Comparison of ENCODE assay signal across 20 mouse cellular contexts in the genomic region with DNA sequence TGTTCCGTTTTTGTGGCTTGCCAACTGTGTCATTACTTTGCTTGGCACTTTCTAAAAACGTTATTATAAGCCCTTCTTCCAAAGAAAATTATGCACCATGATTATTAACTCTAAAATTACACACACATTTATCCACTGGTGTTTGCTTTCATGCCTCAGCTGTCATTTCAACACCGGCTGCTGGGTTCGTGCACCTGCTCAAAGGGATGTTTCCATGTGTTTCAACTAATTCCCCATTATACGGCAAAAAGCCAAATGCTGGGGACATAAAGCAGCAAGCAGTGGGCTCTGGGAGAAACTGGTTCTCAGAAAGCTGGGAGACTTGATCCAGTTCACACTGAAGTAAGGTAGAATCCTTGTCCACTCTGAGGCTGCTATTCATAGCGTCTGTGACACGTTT.
DNase-seq lines count a peak whose midpoint lies in the region; ATAC-seq and TF ChIP-seq lines count a peak whose summit lies in the region.
"Had no signal": no experiment of that assay in that cellular context is flagged by ENCODE, and none has a peak within 500 bp of the region (broad histone marks: within the 10 kb centered on the region; RNA-seq: fewer than 3 reads in every experiment).

No protein-coding gene starts in this region.

- H3K4me1 ChIP-seq in forebrain, embryonic 13.5 days, result no peaks in the 10 kb centered on the region
- H3K4me1 ChIP-seq in forebrain, embryonic 10.5 days, result no peaks in the 10 kb centered on the region
- no peaks in the 10 kb centered on the region for H3K4me1 ChIP-seq in forebrain, postnatal 0 days (ENCODE audit: insufficient read depth)
- H3K4me1 ChIP-seq in intestine, embryonic 16.5 days (ENCODE audit: control insufficient read depth, insufficient read depth, low read length), result no peaks in the 10 kb centered on the region
- H3K4me1 ChIP-seq: embryonic facial prominence, embryonic 15.5 days; heart, embryonic 10.5 days; hindbrain, embryonic 13.5 days had no signal

- H3K9me3 ChIP-seq in forebrain, embryonic 13.5 days (replicated peaks), result no peaks in the 10 kb centered on the region
- no peaks in the 10 kb centered on the region for H3K9me3 ChIP-seq in forebrain, embryonic 10.5 days
- no peaks in the 10 kb centered on the region for H3K9me3 ChIP-seq in forebrain, postnatal 0 days (ENCODE audit: low read length)
- H3K9me3 ChIP-seq in intestine, embryonic 16.5 days (ENCODE audit: control insufficient read depth, low read length), result no peaks in the 10 kb centered on the region
- H3K9me3 ChIP-seq: embryonic facial prominence, embryonic 15.5 days; heart, embryonic 10.5 days; hindbrain, embryonic 13.5 days had no signal

- peak; percentile 53; the same call in 1 of the 2 replicates for ATAC-seq in forebrain, embryonic 13.5 days
- peak; percentile 50; the same call in 1 of the 2 replicates for ATAC-seq in forebrain, postnatal 0 days
- no peak for ATAC-seq in intestine, embryonic 16.5 days
- ATAC-seq: hindbrain, postnatal 0 days had no signal

- H3K4me3 ChIP-seq in forebrain, embryonic 13.5 days, result no peak overlapping the region
- H3K4me3 ChIP-seq in forebrain, embryonic 10.5 days, result no peak overlapping the region
- no peak overlapping the region for H3K4me3 ChIP-seq in forebrain, postnatal 0 days (ENCODE audit: low read depth, low read length)
- no peak overlapping the region for H3K4me3 ChIP-seq in intestine, embryonic 16.5 days (ENCODE audit: low read length)
- H3K4me3 ChIP-seq: embryonic facial prominence, embryonic 15.5 days; erythroblast, embryonic 14.5 days; heart, embryonic 10.5 days; hindbrain, embryonic 13.5 days had no signal

- no peaks in the 10 kb centered on the region for H3K27me3 ChIP-seq in forebrain, embryonic 13.5 days
- H3K27me3 ChIP-seq in forebrain, embryonic 10.5 days (ENCODE audit: poor library complexity, severe bottlenecking), result no peaks in the 10 kb centered on the region
- no peaks in the 10 kb centered on the region for H3K27me3 ChIP-seq in forebrain, postnatal 0 days (ENCODE audit: insufficient read depth, low read length)
- H3K27me3 ChIP-seq in intestine, embryonic 16.5 days (replicated peaks; ENCODE audit: control insufficient read depth, insufficient read depth, low read length), result no peaks in the 10 kb centered on the region
- H3K27me3 ChIP-seq: embryonic facial prominence, embryonic 15.5 days; hindbrain, embryonic 13.5 days had no signal

- TF ChIP-seq CTCF in forebrain, postnatal 0 days (IDR thresholded peaks at IDR 0.05; ENCODE audit: low read depth), result no peak

- no peak for DNase-seq in forebrain, embryonic 10.5 days (ENCODE audit: extremely low spot score, low spot score)
- peak; percentile 22 for DNase-seq in brain, embryonic 18.5 days (ENCODE audit: low read depth, low spot score)
- DNase-seq in forebrain, postnatal 0 days, result peak; percentile 43
- no peak for DNase-seq in gastrocnemius, adult 18-20 months (ENCODE audit: low spot score)
- DNase-seq: adrenal gland, adult 2 months; adrenal gland, postnatal 36 days; cerebellum, adult 18-20 months; cerebellum, adult 9-11 months; cerebellum, postnatal 36 days; gastrocnemius, postnatal 10 days; heart, adult 18-20 months; heart, postnatal 10 days; kidney, adult 18-20 months had no signal

- no peak overlapping the region for H3K27ac ChIP-seq in forebrain, embryonic 13.5 days
- H3K27ac ChIP-seq in forebrain, embryonic 10.5 days, result no peak overlapping the region
- no peak overlapping the region for H3K27ac ChIP-seq in forebrain, postnatal 0 days (ENCODE audit: low read depth, low read length)
- H3K27ac ChIP-seq in intestine, embryonic 16.5 days (ENCODE audit: low read length), result no peak overlapping the region
- H3K27ac ChIP-seq: embryonic facial prominence, embryonic 15.5 days; heart, embryonic 10.5 days; hindbrain, embryonic 13.5 days; hindbrain, postnatal 0 days had no signal

- WGBS in forebrain, embryonic 13.5 days, result 62% methylated on average over 7 of the region's 7 CpGs
- 87% methylated on average over 7 of the region's 7 CpGs for WGBS in forebrain, embryonic 10.5 days
- WGBS in forebrain, postnatal 0 days, result 38% methylated on average over 7 of the region's 7 CpGs
- WGBS in intestine, embryonic 16.5 days, result 79% methylated on average over 7 of the region's 7 CpGs

- no peak overlapping the region for H3K9ac ChIP-seq in forebrain, embryonic 13.5 days
- H3K9ac ChIP-seq in forebrain, postnatal 0 days, result no peak overlapping the region
- no peak overlapping the region for H3K9ac ChIP-seq in intestine, embryonic 16.5 days (ENCODE audit: low read depth, low read length)
- H3K9ac ChIP-seq: embryonic facial prominence, embryonic 15.5 days; hindbrain, embryonic 13.5 days had no signal

- no peaks in the 10 kb centered on the region for H3K36me3 ChIP-seq in forebrain, embryonic 13.5 days (ENCODE audit: poor library complexity, severe bottlenecking)
- no peaks in the 10 kb centered on the region for H3K36me3 ChIP-seq in forebrain, embryonic 10.5 days (replicated peaks)
- no peaks in the 10 kb centered on the region for H3K36me3 ChIP-seq in forebrain, postnatal 0 days (ENCODE audit: insufficient read depth)
- H3K36me3 ChIP-seq in intestine, embryonic 16.5 days (ENCODE audit: control insufficient read depth, insufficient read depth, low read length), result no peaks in the 10 kb centered on the region
- H3K36me3 ChIP-seq: embryonic facial prominence, embryonic 15.5 days; heart, embryonic 10.5 days; hindbrain, embryonic 13.5 days had no signal

- no peak overlapping the region for H3K4me2 ChIP-seq in forebrain, embryonic 13.5 days
- no peak overlapping the region for H3K4me2 ChIP-seq in forebrain, postnatal 0 days (ENCODE audit: low read depth)
- no peak overlapping the region for H3K4me2 ChIP-seq in intestine, embryonic 16.5 days (ENCODE audit: low read depth, low read length)
- H3K4me2 ChIP-seq: embryonic facial prominence, embryonic 15.5 days; hindbrain, embryonic 13.5 days had no signal

Comparison
In these comparisons a context has a peak if more than half of its experiments do, and no peak if none do; other contexts are left out.
1. DNase-seq: peak in brain, embryonic 18.5 days (single experiment) and forebrain, postnatal 0 days (single experiment); none in forebrain, embryonic 10.5 days (single experiment) and gastrocnemius, adult 18-20 months (single experiment).